In the genomic region with DNA sequence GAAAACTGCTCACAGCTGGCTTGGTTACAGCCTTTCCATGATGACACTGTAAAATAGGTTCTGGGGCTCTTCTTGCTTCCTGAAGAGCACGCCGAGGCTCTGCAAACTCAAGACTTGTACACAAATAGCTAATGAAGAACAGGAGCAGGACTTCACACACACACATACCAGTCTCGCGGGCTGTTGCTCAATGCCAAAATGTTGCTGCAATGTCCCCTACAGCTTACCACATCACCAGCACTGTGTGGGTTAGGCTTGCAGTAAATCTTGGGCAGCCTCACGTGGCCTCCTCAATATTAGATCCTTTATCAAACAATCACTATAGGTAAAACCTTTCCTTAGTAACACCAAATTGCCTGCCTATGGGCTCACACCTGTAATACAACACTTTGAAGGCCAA, we compare ENCODE assay signal across 24 mouse cellular contexts. TPM values are rescaled to one million over a fixed set of nuclear protein-coding genes. Genes with fewer than 3 reads are reported as not detected.
A peak's percentile ranks its signal among the peaks of the same experiment; 100 is the strongest.
DNase-seq lines count a peak whose midpoint lies in the region; ATAC-seq lines count a peak whose summit lies in the region.
"Had no signal": no experiment of that assay in that cellular context is flagged by ENCODE, and none has a peak within 500 bp of the region (broad histone marks: within the 10 kb centered on the region; RNA-seq: fewer than 3 reads in every experiment).

No protein-coding gene starts in this region.

- H3K4me3 ChIP-seq in liver, embryonic 13.5 days (replicated peaks): no peak overlapping the region
- H3K4me3 ChIP-seq in megakaryocyte, embryonic 14.5 days (replicated peaks): peak overlapping the region; percentile 48
- H3K4me3 ChIP-seq in kidney, embryonic 14.5 days (ENCODE audit: low read length): no peak overlapping the region
- H3K4me3 ChIP-seq: heart, embryonic 13.5 days; limb, embryonic 12.5 days; midbrain, embryonic 13.5 days had no signal

- DNase-seq in liver, embryonic 13.5 days: no peak
- no peak for DNase-seq in liver
- DNase-seq in adrenal gland, postnatal 14 days: peak; percentile 41
- peak; percentile 83 for DNase-seq in gonadal fat pad, adult 2 months (ENCODE audit: low read depth)
- DNase-seq in layer of hippocampus, postnatal 10 days (ENCODE audit: low spot score in 2 of 2): no peak
- DNase-seq: cerebellum, adult 11 months; cerebellum, postnatal 14 days; embryo, embryonic 11 days; heart, adult 11 months; heart, postnatal 36 days; kidney, adult 18-20 months; kidney, postnatal 14 days; right cerebral cortex, adult 18-20 months; thymus, adult 18-20 months had no signal

- H3K4me2 ChIP-seq in liver, embryonic 13.5 days: 0 out of 2 replicates have a peak overlapping the region, but pooled peaks have one; percentile 80
- no peak overlapping the region for H3K4me2 ChIP-seq in kidney, embryonic 14.5 days (replicated peaks; ENCODE audit: low read depth, low read length)
- H3K4me2 ChIP-seq: heart, embryonic 13.5 days; limb, embryonic 12.5 days; midbrain, embryonic 13.5 days had no signal

- H3K4me1 ChIP-seq in liver, embryonic 13.5 days (replicated peaks): peaks cover 38% of the 10 kb centered on the region
- peaks cover 35% of the 10 kb centered on the region for H3K4me1 ChIP-seq in megakaryocyte, embryonic 14.5 days
- H3K4me1 ChIP-seq in kidney, embryonic 14.5 days (ENCODE audit: control insufficient read depth, insufficient read depth, low read length): peaks cover 13% of the 10 kb centered on the region

- H3K27ac ChIP-seq in liver, embryonic 13.5 days: no peak overlapping the region
- no peak overlapping the region for H3K27ac ChIP-seq in kidney, embryonic 14.5 days (ENCODE audit: low read depth, low read length)
- H3K27ac ChIP-seq: heart, embryonic 13.5 days; hindbrain, postnatal 0 days; limb, embryonic 12.5 days; midbrain, embryonic 13.5 days had no signal

- peaks cover 63% of the 10 kb centered on the region for H3K36me3 ChIP-seq in liver, embryonic 13.5 days
- peaks cover 63% of the 10 kb centered on the region for H3K36me3 ChIP-seq in megakaryocyte, embryonic 14.5 days (replicated peaks; ENCODE audit: low read length)
- H3K36me3 ChIP-seq in kidney, embryonic 14.5 days (ENCODE audit: control insufficient read depth, insufficient read depth, low read length): peaks cover 54% of the 10 kb centered on the region

- WGBS in liver, embryonic 13.5 days (ENCODE audit: insufficient replicate concordance): 87% methylated on average over 5 of the region's 5 CpGs
- 95% methylated on average over 5 of the region's 5 CpGs for whole genome bisulfite sequencing in kidney, embryonic 14.5 days

- ATAC-seq in liver, embryonic 13.5 days (ENCODE audit: low read depth): no peak
- no peak for ATAC-seq in kidney, embryonic 14.5 days (ENCODE audit: low FRiP score, low TSS enrichment)
- ATAC-seq: forebrain, embryonic 16.5 days; hindbrain, postnatal 0 days; midbrain, embryonic 13.5 days had no signal

- H3K9ac ChIP-seq in liver, embryonic 13.5 days: no peak overlapping the region
- no peak overlapping the region for H3K9ac ChIP-seq in kidney, embryonic 14.5 days (ENCODE audit: low read depth, low read length)
- H3K9ac ChIP-seq: heart, embryonic 13.5 days; limb, embryonic 12.5 days; midbrain, embryonic 13.5 days had no signal

- no peaks in the 10 kb centered on the region for H3K27me3 ChIP-seq in liver, embryonic 13.5 days
- no peaks in the 10 kb centered on the region for H3K27me3 ChIP-seq in megakaryocyte, embryonic 14.5 days (replicated peaks)
- H3K27me3 ChIP-seq in kidney, embryonic 14.5 days (ENCODE audit: control insufficient read depth, insufficient read depth, low read length): no peaks in the 10 kb centered on the region
- H3K27me3 ChIP-seq: heart, embryonic 13.5 days; limb, embryonic 12.5 days; midbrain, embryonic 13.5 days had no signal

- no peaks in the 10 kb centered on the region for H3K9me3 ChIP-seq in liver, embryonic 13.5 days (replicated peaks)
- H3K9me3 ChIP-seq in megakaryocyte, embryonic 14.5 days: peaks cover 9% of the 10 kb centered on the region
- no peaks in the 10 kb centered on the region for H3K9me3 ChIP-seq in kidney, embryonic 14.5 days (ENCODE audit: control insufficient read depth, low read length)
- H3K9me3 ChIP-seq: heart, embryonic 13.5 days; limb, embryonic 12.5 days; midbrain, embryonic 13.5 days had no signal

RNA-seq across cellular contexts. Expression of a gene that starts 2.6 kb away (rescaled TPM):
- 47.0 and 53.3 TPM in 2 replicates for polyA plus RNA-seq in liver, embryonic 13.5 days (2015; fragmentation: Nextera tagmentation; extraction: Ambion mirVana)
- total RNA-seq in adrenal gland, postnatal 14 days (2021): 90.5 and 95.1 TPM in 2 replicates
- polyA plus RNA-seq in gonadal fat pad, adult 2 months (2012; rRNA removed): 45.6 and 55.1 TPM in 2 replicates
- 11.3 and 18.9 TPM in 2 replicates for polyA plus RNA-seq in megakaryocyte, embryonic 14.5 days (2012; ENCODE audit: insufficient read depth, low replicate concordance)
- total RNA-seq in layer of hippocampus, postnatal 10 days (2021): 10 to 100 TPM; 93.8 to 95.9 TPM
- polyA plus RNA-seq in kidney, embryonic 14.5 days (2014; fragmentation: Nextera tagmentation; extraction: Ambion mirVana): 65.7 and 83.8 TPM in 2 replicates

RNA-seq across cellular contexts. Expression of a gene that starts 2.8 kb away (rescaled TPM):
- 46.2 and 51.5 TPM in 2 replicates for polyA plus RNA-seq in liver, embryonic 13.5 days (2015; fragmentation: Nextera tagmentation; extraction: Ambion mirVana)
- total RNA-seq in adrenal gland, postnatal 14 days (2021): 13.1 and 14.6 TPM in 2 replicates
- 6.7 and 9.1 TPM in 2 replicates for polyA plus RNA-seq in gonadal fat pad, adult 2 months (2012; rRNA removed)
- 10.1 and 13.9 TPM in 2 replicates for polyA plus RNA-seq in megakaryocyte, embryonic 14.5 days (2012; ENCODE audit: insufficient read depth, low replicate concordance)
- total RNA-seq in layer of hippocampus, postnatal 10 days (2021): 1 to 10 TPM; 4.0 to 4.3 TPM
- polyA plus RNA-seq in kidney, embryonic 14.5 days (2014; fragmentation: Nextera tagmentation; extraction: Ambion mirVana): 62.7 and 63.0 TPM in 2 replicates

RNA-seq across cellular contexts. Expression of a gene that starts 27.4 kb away (rescaled TPM):
- 20.3 and 23.8 TPM in 2 replicates for polyA plus RNA-seq in liver, embryonic 13.5 days (2015; fragmentation: Nextera tagmentation; extraction: Ambion mirVana)
- total RNA-seq in adrenal gland, postnatal 14 days (2021): 15.4 and 19.3 TPM in 2 replicates
- polyA plus RNA-seq in gonadal fat pad, adult 2 months (2012; rRNA removed): 54.1 and 57.3 TPM in 2 replicates
- 26.8 and 66.9 TPM in 2 replicates for polyA plus RNA-seq in megakaryocyte, embryonic 14.5 days (2012; ENCODE audit: insufficient read depth, low replicate concordance)
- 10 to 100 TPM; 22.2 to 24.7 TPM for total RNA-seq in layer of hippocampus, postnatal 10 days (2021)
- 36.2 and 40.1 TPM in 2 replicates for polyA plus RNA-seq in kidney, embryonic 14.5 days (2014; fragmentation: Nextera tagmentation; extraction: Ambion mirVana)

RNA-seq across cellular contexts. Expression of a gene that starts 27.4 kb away (rescaled TPM):
- polyA plus RNA-seq in liver, embryonic 13.5 days (2015; fragmentation: Nextera tagmentation; extraction: Ambion mirVana): not detected in 2 replicates
- 1.8 and 5.6 TPM in 2 replicates for total RNA-seq in adrenal gland, postnatal 14 days (2021)
- polyA plus RNA-seq in gonadal fat pad, adult 2 months (2012; rRNA removed): 3.8 TPM in 1 of 2 replicates, not detected in the other
- not detected in 2 replicates for polyA plus RNA-seq in megakaryocyte, embryonic 14.5 days (2012; ENCODE audit: insufficient read depth, low replicate concordance)
- 10 to 100 TPM in 1 of 2 experiments, 1 to 10 TPM in 1; 8.8 to 16.9 TPM for total RNA-seq in layer of hippocampus, postnatal 10 days (2021)
- polyA plus RNA-seq in kidney, embryonic 14.5 days (2014; fragmentation: Nextera tagmentation; extraction: Ambion mirVana): not detected in 2 replicates
- total RNA-seq: ES-E14; hindbrain, postnatal 0 days had no signal
- polyA plus RNA-seq: forebrain, embryonic 16.5 days; heart, embryonic 13.5 days; hindbrain, postnatal 0 days; limb, embryonic 12.5 days; lung, embryonic 16.5 days; midbrain, embryonic 13.5 days; small intestine, adult 2 months had no signal

RNA-seq across cellular contexts. Expression of a gene that starts 32.4 kb away (rescaled TPM):
- polyA plus RNA-seq in liver, embryonic 13.5 days (2015; fragmentation: Nextera tagmentation; extraction: Ambion mirVana): 7.8 and 8.3 TPM in 2 replicates
- total RNA-seq in adrenal gland, postnatal 14 days (2021): 44.5 and 61.0 TPM in 2 replicates
- 98.6 and 114 TPM in 2 replicates for polyA plus RNA-seq in gonadal fat pad, adult 2 months (2012; rRNA removed)
- not detected in 2 replicates for polyA plus RNA-seq in megakaryocyte, embryonic 14.5 days (2012; ENCODE audit: insufficient read depth, low replicate concordance)
- total RNA-seq in layer of hippocampus, postnatal 10 days (2021): 10 to 100 TPM; 89.4 to 99.1 TPM
- 64.0 and 87.0 TPM in 2 replicates for polyA plus RNA-seq in kidney, embryonic 14.5 days (2014; fragmentation: Nextera tagmentation; extraction: Ambion mirVana)

Comparison
In these comparisons a context has a peak if more than half of its experiments do, and no peak if none do; other contexts are left out.
1. DNase-seq: peak in adrenal gland, postnatal 14 days (single experiment) and gonadal fat pad, adult 2 months (single experiment); none in liver, embryonic 13.5 days (single experiment), liver (single experiment) and layer of hippocampus, postnatal 10 days (0 of 2).